Mouse (Mus musculus): ENCODE measurements around the gene Rpusd3. TPM values are rescaled to one million over a fixed set of nuclear protein-coding genes. Genes with fewer than 3 reads are reported as not detected.

The Rpusd3 gene
- total RNA-seq, 2 experiments from 2014 or later = 8.0 to 9.7 TPM

DNA sequence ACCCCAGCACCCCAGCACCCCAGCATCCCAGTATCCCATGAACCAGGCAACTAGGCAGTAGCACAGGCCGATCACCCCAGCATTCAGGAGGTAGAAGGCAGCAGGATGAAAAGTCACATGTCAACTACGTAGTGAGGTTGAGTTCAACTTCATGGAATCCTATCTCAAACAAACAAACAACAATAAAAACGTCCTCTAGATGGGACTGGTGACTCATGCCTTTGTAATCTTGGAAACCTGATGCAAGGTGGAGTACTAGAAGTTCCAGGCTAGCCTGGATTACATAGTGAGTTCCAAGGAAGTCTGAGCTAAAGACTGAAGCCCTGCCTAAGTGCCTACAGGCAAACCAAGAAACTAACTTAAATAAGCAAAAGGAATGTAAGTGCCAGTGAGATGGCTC lies 11.7 kb upstream of the Rpusd3 start:
- no peak for DNase-seq

DNA sequence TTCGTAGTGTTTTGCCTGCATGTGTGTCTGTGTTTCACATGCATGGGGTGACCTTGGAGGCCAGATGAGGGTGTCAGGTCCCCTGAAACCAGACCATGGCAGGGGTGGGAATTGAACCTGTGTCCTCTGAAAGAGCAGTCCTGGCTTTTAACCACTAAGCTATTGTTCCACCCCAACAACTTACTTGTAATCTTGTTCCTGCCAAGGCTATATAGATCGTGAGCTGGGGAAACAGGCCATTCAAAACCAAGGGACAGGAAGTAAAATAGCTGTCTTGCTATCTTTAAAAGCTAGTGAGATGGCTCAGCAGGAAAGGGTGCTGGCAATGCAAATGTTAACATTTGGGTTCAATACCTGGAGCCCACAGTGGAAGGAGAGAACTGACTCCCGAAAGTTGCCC lies 10.8 kb upstream of the Rpusd3 start:
- DNase-seq = no peak

DNA sequence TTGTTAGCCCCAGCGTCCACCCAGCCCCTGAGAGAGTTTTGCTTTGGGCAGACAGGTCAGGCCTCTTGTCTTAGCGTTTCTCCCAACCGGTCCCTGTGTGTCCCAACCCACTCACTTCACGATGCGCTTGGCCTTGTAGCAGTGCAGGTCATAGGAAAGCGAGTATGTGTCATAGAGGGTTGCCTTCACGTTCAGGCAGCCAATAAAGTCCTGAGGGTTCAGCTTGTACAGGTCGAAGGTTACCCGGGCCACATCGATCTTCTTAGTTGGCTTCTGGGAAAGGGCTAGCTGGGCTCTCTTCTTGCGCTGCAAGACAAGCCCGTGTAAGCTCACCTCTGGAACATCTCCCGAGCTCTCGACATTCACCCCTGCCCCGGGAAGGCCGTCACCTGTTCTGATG lies 8.9 kb upstream of the Rpusd3 start:
- no peak for DNase-seq

DNA sequence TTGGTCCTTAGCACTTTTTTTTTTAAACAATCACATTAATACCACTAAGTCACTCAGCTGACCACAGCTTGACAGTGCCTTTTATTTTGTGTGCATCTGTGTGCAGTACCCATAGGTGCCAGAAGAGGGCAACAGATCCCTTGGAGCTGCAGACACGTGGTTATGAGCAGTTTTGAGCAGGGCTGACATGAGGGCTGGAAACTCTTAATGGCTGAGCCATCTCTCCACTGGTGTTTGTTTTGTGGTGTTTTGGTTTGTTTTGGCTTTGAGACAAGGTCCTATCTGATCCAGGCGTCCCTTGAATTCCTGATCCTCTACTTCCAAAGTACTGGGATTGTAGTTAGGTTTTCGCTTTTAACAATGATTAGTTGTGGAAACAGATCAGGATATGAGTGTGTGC lies 8.3 kb upstream of the Rpusd3 start:
- no peak for DNase-seq

DNA sequence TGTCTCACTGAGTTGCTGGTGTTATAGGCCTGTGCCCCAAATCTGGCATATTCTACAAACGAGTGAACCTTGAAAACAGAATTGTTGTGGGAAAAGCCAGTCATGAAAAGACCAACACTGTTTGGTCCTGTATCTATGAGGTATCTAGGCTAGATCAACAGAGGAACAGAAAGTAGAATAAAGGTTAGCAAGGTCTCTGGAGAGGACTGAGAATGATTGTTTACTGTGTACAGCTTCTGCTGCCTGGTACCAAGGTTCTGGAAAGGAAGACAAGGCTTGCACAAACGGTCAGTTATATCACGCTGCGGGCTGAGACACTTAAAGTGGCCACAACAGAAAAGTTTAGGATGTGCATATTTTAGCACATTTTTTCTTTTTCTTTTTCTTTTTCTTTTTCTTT lies 7.6 kb upstream of the Rpusd3 start:
- no peak for DNase-seq

DNA sequence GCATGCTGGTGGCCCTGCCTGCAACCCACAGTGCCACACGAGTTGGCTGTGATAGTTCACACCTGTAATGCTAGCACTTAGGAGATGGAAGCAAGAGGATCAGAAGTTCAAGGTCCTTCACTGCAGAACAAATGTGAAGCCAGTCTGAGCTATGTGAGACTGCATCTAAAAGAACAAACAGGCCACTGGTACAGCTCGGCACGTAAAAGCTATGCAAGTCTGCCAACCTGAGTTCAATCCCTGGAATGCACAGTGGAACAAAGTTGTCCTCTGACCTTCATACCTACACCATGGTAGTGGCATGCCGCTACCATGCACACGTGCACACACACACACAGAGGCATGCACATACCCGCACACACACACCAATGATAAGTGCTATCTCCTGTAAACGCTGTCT lies 5.0 kb upstream of the Rpusd3 start:
- no peak for DNase-seq

DNA sequence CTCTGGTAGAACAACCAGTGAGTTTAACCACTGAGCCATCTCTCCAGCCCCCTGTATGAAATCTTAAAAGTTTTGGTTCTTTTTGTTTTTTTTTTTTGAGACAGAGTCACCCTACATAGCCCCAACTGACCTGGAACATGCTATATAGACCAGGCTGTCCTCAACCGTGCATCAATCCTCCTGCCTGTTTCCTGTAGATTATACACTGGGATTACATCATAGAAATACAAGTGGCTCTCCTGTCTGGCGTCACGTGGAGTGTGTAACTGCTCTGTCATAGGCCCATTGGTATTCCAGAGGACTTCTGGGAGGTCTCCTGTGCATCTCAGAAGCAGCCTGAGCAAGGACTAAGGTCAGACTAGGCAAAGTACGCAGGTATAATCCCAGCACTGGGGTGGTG lies 3.9 kb upstream of the Rpusd3 start:
- DNase-seq = no peak

DNA sequence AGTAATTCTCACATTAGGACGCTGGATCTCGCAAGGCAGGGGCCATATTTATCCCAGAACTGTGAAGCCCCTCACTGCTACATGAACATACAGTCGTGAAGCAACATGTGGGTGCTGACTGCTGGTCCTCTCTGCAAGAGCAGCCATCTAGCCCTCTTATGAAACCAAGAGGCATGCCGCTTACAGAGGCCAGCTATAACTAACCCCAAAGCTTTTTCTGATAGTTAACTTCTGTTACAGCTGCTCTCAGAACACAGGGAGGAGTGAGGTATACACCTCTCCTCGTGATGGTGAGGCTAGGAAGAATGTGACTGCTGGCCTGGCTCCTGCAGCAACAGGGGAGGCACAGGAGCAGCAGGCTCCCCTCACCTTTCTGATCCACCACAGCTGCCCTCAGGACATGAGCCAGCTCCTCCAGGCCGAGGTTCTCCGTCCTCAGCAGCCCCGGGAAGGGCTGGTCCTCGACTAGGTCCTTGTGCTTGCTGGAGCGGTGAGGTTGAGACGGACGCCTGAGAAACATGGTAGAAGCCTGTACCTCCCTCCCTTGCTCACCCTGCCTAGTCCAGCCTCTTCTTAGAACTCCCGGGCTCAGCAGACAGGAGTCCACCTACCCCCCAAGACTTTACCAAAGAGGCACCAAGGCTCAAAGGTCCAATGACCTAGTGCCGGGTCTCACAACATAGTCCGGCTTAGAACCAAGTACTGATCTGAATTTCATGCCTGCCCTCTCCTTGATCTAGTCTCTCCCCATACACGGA lies 520 bp downstream of the Rpusd3 start:
- DNase-seq = peak; percentile 19

DNA sequence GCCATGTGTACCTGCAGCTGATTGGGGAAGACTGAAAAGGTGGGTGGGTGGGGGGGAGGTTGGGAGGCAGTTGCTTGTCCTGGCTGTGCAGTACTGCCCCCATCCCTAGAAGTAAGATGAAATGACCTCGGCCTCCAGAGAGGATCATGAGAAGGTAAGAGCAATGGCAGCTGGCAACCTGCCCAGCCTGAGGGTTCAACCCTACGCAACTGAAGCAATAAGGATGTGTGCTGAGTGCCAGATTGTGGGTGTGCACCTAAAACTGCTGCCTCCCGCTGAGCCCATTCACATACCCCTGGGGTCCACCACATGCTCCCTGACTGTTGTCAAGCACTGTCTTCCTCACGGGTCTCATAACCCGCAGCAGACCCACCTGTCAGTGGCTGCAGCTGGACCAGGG lies 2.7 kb downstream of the Rpusd3 start:
- DNase-seq = no peak

DNA sequence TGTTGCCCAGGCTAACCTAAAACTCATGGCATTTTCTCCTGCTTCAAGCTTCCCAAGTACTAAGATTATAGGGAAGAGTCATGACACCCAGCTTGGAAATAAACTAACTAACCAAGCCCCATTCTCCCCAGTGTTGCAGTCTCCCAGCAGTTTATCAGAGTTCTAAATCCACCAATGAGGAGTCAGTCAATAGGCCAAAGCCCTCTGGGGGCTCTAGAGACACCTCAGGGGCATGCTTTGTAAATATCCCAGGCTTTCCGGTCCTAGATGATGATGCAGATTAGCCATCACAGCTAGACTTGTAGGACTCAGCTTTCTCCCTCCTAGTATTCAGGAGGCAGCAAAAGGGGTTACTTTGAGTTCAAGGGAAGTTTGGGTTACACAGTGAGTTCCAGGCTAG lies 9.1 kb downstream of the Rpusd3 start:
- DNase-seq = no peak

DNA sequence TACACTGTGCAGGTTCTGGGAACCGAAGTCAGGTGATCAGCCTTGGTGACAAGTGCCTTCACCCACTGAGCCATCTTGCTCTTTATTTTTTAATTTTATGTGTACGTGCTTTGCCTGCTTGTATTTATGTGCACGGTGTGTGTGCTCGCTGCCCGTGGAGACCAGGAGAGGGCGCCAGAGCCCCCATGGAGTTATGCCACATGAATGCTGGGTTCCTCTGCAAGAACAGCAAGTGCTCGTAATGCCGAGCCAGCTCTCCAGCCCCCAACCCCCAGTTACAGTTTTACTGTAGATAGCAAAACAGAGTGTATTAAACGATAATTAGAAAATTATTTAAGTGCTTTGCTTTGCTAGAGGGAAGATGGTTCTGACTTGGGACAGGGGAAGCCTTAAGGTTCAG lies 12.5 kb downstream of the Rpusd3 start:
- DNase-seq = no peak

DNA sequence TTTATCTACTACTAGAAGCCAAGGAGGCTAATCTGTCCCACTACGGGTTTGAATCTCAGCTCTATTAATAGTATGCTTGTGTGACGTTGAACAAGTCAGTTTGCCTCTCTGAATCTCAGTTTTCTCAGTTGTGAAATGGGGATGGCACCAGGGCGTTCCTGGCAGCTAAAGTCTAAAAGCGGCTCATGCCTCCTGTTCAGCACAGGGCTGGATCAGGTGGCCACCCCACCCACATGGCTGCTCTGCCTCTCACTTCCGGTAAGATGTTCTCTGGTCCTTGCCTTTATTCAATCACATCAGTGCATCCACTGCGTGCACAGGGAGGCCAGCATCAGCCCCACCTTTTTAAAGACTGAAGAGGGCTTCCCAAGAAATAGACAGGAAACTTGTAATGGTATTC lies 13.7 kb downstream of the Rpusd3 start:
- DNase-seq = no peak

DNA sequence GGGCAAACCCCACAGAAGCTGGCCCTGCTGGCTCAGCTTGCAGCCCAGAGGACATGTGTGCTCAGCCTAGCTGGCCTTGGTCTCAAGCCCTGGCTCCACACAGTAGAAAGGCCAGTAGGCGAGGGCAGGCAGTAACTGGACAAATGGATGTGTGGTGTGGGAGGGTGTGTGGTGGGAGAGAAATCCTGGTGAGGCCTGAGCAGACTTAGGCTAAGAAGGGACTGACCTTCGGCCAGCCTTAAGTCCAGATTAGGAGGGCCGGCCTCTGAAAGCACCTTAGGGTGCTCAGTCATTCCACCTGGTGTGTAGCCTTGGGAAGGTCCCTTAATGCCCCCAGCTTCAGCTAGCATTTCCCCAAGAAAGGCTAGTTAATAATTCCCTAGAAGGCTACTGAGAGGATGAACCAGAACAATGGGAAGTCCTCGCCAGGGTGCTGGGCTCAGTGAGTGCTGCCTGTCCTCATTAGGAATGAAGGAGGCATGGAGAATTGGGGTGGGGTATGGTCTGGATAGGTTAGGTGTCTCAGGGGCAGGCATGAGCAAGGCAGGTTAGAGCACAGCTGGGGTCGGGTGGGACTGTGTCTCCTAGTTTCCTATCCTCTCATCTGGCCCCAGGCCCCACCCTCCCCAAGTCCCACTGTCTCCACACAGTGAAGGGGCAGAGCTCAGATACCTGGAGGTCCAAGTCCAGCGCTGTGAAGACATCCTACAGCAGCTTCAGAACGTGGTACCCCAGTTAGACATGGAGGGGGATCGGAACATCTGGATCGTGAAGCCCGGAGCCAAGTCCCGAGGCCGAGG lies 14.3 kb downstream of the Rpusd3 start:
- DNase-seq = no peak

DNA sequence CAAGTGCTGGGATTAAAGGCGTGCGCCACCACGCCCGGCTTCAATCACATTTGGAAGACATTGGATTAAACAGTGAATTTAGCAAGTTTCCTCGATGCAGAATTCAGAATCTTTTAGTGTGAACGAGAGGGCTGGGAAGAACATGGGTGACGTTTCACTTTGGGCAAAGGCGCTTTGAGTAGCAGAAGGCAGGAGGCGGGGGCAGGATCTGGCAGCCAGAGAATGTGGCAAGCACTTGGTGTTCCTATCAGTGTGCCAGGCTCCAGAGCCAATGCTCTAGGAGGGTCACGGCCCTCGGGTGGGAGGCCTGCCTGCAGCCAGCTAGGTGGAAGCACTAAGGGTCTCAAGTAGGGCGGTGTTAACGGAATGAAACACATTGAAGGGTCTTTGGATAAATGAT lies 17.0 kb downstream of the Rpusd3 start:
- DNase-seq = no peak

DNA sequence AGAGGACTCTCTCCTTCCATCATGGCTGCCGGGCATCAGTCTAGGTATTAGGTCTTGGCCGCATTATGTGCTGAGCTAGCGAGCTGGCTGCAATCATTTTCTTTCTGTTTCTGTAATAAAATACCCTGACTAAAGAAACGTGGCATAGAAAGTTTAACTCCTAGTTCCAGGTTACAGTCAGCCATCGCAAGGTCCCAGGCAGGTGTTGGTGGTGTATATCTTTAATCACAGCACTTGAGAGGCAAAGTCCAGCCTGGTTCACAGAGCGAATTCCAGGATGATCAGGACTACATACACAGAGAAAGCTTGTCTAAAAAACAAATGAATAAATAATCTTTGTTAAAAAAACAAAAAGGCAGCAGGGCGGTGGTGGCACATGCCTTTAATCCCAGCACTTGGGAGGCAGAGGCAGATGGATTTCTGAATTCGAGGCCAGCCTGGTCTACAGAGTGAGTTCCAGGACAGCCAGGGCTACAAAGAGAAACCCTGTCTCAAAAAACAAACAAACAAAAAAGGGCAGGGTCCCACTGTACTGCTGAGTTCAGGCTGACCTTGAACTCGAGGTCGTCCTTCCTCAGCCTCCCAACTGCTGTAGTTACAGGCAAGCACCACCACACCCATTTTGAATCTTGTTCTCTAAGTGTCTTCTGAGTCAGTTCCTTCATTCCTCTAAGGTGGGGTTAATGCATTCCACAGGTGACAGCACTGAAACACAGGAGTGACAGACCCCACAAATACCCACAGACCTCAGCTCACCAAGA lies 22.7 kb downstream of the Rpusd3 start:
- DNase-seq = no peak

DNA sequence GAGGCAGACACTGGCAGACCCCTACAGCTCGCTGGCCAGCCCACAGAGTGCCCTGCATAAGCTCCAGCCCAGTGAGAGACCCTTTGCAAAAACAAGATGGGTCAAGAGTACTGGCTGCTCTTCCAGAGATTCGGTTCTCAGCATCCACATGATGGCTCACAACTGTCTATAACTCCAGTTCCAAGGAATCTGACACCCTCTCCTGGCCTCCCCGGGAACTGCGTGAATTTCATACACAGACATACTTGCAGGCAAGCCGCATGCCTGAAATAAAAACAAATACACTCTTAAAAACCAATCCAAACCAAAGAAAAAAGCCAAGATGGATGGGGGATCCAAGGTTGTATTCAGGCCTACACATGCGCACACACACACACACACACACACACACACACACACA lies 23.6 kb downstream of the Rpusd3 start:
- DNase-seq = no peak

DNA sequence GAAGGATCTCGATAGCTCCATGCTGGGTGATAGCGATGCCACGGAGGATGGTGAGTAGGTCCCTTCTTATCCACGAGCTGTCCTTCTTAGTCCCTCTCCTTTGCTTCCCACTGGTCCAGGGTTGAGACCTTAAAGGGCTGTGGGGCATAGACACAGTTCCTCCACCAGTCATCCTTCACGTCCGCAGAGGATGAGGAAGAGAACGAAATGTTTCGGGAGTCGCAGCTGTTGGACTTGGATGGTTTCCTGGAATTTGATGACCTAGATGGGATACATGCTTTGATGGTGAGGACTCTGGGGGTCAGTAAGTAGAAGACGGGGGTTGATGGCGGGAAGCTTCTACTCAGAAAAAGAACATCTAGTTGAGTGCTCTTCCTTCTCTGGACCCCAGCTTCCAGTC lies 24.3 kb downstream of the Rpusd3 start:
- DNase-seq = no peak

DNA sequence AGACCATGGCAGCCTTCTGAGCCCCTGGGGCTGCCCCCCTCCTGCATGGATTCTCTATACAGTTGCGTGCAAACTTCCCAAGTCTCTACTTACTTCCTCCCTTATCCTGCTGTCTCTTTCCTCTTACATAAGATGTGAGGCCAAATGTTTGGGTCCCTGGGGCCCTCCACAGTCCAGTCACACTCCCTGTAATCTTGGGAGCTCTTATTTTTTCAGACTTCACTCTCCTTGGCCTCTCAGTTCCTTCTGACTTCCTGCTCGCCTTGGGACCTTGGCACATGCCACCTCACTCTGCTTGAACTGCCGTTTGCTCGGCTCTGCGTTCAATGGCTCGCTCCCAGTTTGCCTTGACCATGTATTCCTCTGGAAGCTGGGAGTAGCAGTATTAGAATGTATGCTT lies 25.2 kb downstream of the Rpusd3 start:
- DNase-seq = no peak

DNA sequence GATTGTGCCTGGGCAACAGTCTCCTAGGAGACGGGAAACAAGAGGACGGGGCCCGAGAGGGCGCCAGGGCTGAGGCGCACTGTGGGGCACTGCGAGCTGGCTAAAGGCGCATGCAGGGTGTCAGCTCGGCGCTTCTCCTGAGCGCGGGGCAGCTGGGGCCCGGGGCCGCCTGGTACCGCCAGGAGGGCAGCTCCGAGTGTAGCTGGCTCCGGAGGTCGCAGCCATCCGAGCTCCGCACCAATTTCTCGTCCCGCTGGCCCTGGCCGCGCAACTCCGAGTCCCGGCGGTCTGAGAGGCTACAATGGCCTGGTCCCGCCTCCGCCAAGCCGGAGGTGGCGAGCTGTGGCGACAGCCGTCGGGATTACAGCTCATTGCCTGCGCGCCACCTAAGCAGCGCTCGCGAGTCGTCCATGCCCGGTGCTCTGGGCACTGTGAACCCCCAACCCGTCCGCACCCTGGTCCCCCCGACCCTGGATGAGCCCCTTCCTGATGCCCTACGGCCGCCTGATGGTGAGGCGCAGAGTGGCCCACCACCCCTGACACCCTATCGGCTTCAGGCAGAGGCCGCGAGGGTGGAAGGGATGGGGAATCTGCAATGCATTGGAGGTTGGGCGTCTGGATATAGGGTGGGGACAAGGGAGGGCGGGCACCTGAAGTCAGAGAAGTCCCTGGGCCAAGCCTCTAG lies 26.6 kb downstream of the Rpusd3 start:
- DNase-seq = peak; percentile 27

DNA sequence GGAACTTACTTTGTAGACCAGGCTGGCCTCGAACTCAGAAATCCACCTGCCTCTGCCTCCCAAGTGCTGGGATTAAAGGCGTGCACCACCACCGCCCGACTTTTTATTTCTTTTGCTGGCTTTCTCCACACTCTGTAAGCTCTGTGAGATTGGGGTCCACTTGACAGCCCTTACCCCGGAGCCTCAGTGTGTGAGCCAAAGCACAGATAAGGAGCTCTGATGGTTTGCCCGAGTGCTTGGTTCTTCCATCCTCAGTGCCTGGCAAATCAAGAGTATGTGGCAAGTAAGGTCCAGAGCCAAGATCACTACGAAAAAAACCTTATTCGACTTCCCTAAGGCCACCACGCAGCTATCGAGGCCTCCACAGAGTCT lies 27.1 kb downstream of the Rpusd3 start:
- DNase-seq = no peak

DNA sequence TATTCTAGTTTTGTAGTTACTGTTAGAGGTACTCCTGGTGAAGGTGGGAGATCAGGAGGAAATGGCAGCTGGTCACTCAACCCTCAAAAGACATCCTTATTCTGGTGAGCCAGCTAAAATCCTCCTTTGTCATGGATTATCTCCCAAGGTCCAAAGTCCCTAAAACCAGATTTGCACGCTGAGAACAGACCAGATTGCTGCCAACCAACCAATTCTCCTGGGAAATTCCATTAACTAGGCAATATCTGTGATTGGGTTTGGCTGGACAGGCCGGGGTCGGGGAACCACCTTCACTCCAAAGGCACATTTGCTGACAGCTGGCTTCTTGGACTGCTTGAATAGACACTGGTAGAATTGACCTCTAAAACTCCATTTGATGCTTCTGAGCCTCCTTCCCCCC lies 28.4 kb downstream of the Rpusd3 start:
- DNase-seq = no peak

DNA sequence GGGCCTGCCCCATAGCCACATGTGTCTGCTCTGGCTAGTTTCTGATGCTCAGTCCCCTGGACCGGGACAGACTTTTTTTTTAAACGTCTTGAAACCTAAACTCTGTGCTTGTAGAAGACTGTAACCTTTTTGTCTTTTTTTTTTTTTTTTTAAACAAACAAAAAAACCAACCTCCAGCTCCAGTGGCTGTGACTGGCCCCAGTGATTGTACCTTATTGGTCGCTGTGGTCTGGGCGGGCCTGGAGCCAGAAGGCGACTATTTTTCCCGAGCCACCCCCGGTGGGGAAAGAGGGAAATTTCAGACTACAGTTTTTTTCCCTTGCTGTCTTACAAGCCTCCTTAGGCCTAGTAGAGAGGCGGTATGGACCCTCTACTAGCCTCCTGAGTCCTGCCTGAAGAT lies 30.2 kb downstream of the Rpusd3 start, which contains the start of gene Ttll3:
Gene Ttll3 (plus strand): TSS at position 301 of the 400 bp plus-strand sequence.
- no peak for DNase-seq

DNA sequence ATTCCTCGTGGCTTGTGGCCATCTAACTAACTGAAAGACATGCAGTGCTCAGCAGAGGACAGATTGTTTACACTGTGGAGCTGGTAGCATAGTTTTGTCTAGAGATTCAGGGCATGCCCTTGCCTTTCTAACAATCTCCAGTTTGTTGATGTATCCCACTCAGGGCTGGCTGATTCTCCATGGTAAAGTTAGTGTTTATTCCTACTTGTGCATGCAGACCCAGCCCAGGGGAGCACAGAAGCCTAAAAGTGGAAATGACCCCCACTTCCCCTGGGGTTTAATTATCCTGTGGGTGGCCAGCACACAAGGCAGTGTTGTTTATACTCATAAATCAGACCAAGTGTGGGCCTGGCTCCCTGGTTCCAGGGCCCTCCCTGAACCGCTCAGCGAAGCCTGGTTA lies 33.1 kb downstream of the Rpusd3 start:
- DNase-seq = no peak

All from gastrocnemius, postnatal 25 days (tissue).